Mouse (Mus musculus) erythroblast, embryonic 14.5 days (primary cell): Measurements from ENCODE around the gene Efr3b.

Source experiments
- GATA1 ChIP-seq: IDR thresholded peaks from 2 replicates; pipeline ENCODE4 v1.6.1; 2012; ENCODE audit warnings: low read length, inconsistent platforms, mixed read lengths
- TAL1 ChIP-seq: IDR thresholded peaks from 3 replicates; pipeline ENCODE4 v1.6.1; 2012; ENCODE audit warnings: low read length, inconsistent platforms, mixed read lengths

GRCm38 (mm10) chr12:3996749-3997148, 42.0 kb downstream of the Efr3b start:
- TF ChIP-seq GATA1: no peak
- TF ChIP-seq TAL1: no peak
